Mouse (Mus musculus): ENCODE results near the gene Sgk1.
"Not testable (repeated sequence)": the region's sequence is repeated elsewhere in the genome, so short reads cannot be mapped to it uniquely, and the experiment has no call there.

Sgk1 gene

GRCm38 (mm10) chr10:21868623-21869022 is 13.4 kb upstream of the Sgk1 start:
- peak; percentile 87 for DNase-seq

GRCm38 (mm10) chr10:21881837-21882183 is 174 bp upstream of the Sgk1 start:
- no peak for DNase-seq

GRCm38 (mm10) chr10:21883587-21883986 is 1.6 kb downstream of the Sgk1 start:
- peak; percentile 48 to 65 for DNase-seq

GRCm38 (mm10) chr10:21884534-21884933 is 2.5 kb downstream of the Sgk1 start:
- DNase-seq: no peak

GRCm38 (mm10) chr10:21889141-21889765 is 7.3 kb downstream of the Sgk1 start:
- no peak for DNase-seq

- DNase-seq: no peak
Measured at GRCm38 (mm10) chr10:21890293-21890692, 8.3 kb downstream of the Sgk1 start.

GRCm38 (mm10) chr10:21891442-21891841 is 9.5 kb downstream of the Sgk1 start:
- DNase-seq: peak; percentile 78 to 79

GRCm38 (mm10) chr10:21892104-21892503 is 10.1 kb downstream of the Sgk1 start:
- no peak for DNase-seq

- DNase-seq: no peak
Measured at GRCm38 (mm10) chr10:21898417-21898816, 16.4 kb downstream of the Sgk1 start.

GRCm38 (mm10) chr10:21898851-21899250 is 16.9 kb downstream of the Sgk1 start:
- DNase-seq: not testable (repeated sequence)

GRCm38 (mm10) chr10:21899397-21899796 is 17.4 kb downstream of the Sgk1 start:
- DNase-seq: peak; percentile 68 to 75

- DNase-seq: no peak
Measured at GRCm38 (mm10) chr10:21902152-21903140, 20.5 kb downstream of the Sgk1 start.

- DNase-seq: no peak
Measured at GRCm38 (mm10) chr10:21904151-21904550, 22.2 kb downstream of the Sgk1 start.

- no peak for DNase-seq
Measured at GRCm38 (mm10) chr10:21905616-21906015, 23.6 kb downstream of the Sgk1 start.

- no peak for DNase-seq
Measured at GRCm38 (mm10) chr10:21906894-21907446, 25.0 kb downstream of the Sgk1 start.

GRCm38 (mm10) chr10:21907784-21908183 is 25.8 kb downstream of the Sgk1 start:
- DNase-seq: no peak

GRCm38 (mm10) chr10:21908686-21909085 is 26.7 kb downstream of the Sgk1 start:
- DNase-seq: no peak

GRCm38 (mm10) chr10:21910334-21910733 is 28.4 kb downstream of the Sgk1 start:
- DNase-seq: no peak

GRCm38 (mm10) chr10:21911303-21911947 is 29.4 kb downstream of the Sgk1 start:
- DNase-seq: no peak

GRCm38 (mm10) chr10:21914751-21915150 is 32.8 kb downstream of the Sgk1 start:
- no peak for DNase-seq

GRCm38 (mm10) chr10:21916301-21917071 is 34.5 kb downstream of the Sgk1 start:
- no peak for DNase-seq

- DNase-seq: no peak
Measured at GRCm38 (mm10) chr10:21918016-21918749, 36.2 kb downstream of the Sgk1 start.

All from cerebellum, postnatal 36 days (tissue).